Mouse (Mus musculus): ENCODE measurements around the gene Slc39a11.
A peak's percentile ranks its signal among the peaks of the same experiment; 100 is the strongest.
"Not testable (repeated sequence)": the region's sequence is repeated elsewhere in the genome, so short reads cannot be mapped to it uniquely, and the experiment has no call there.

The Slc39a11 gene

DNA sequence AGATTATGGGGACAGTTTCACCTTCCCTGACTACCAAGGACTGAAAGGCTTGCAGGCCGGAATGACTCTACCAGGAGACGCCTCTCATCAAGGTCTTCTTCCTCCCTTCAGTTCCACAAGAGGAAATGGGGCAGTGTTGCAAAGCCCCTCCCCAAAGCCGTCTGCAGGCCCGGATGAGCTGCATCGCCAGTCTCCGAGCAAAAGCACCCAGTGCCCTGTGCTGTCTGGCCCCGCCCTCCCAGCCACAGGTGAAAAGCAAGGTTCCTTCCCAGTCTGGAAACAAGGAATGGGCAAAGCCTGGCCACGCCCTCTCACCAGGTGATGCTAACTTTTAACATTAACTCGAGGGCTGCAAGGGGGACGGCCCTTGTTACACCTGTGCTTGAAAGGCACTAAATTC lies 16.8 kb upstream of the Slc39a11 start:
- DNase-seq, result peak; percentile 56

GRCm38 (mm10) chr11:113666205-113666604 lies 16.3 kb upstream of the Slc39a11 start:
- no peak for DNase-seq

DNA sequence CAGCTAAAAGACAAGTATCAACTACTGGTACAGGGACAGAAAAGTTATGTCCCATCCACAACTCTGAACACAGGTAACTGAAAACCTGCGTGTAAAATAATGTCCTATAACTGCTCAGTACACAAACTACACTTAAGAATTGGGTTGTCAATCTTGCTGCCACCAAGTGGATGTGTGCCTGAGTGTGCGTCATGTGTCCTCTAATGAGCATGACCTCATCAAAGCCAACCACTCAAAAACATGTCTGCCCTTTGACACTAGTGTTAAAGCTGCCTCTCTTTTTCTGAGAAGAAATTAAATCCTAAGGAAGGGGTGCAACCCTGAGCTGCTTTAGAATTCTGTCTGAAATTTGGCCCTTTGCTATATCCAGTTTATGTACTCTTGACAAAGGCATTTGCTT lies 14.4 kb upstream of the Slc39a11 start:
- no peak for DNase-seq

DNA sequence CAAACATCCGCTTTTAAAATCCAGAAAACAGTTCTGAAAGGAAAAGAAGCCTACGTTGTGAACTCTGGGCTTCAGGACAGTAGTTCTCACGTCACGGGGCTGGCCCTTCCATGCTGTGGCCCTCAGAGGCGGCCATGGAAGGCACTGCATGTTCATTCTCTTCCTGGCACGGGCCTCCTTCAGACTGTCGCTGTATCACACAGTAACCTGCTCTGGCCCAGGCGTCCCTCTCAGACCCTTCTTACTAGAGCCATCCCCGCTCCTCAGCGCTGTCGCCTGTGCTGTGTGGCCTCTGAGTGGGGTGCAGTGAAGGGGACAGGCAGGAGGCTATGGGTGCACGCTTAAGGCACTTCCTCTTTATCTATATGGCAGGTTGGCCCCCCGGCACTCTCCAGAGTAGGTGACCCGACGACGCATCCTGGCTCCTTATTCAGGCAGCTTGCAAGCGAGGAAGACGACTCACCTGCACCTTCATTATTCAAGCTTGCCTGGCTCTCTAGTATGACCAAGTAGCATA lies 12.0 kb upstream of the Slc39a11 start:
- no peak for DNase-seq

GRCm38 (mm10) chr11:113660940-113661339 lies 11.1 kb upstream of the Slc39a11 start:
- DNase-seq, result no peak

DNA sequence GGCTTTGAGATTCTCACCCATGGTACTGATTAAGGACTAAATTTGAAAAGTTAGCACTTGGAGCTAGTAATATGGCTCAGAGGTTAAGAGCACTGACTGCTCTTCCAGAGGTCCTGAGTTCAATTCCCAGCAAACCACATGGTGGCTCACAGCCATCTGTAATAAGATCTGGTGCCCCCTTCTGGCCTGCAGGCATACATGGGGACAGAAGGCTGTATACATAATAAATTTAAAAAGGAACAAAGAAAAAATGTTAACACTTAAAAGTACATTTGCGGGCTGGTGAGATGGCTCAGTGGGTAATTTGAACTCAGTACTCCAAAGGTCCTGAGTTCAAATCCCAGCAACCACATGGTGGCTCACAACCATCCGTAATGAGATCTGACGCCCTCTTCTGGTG lies 10.3 kb upstream of the Slc39a11 start:
- not testable (repeated sequence) for DNase-seq

GRCm38 (mm10) chr11:113658763-113659162 lies 8.9 kb upstream of the Slc39a11 start:
- no peak for DNase-seq

- no peak for DNase-seq
Measured at GRCm38 (mm10) chr11:113658319-113658718, 8.4 kb upstream of the Slc39a11 start.

DNA sequence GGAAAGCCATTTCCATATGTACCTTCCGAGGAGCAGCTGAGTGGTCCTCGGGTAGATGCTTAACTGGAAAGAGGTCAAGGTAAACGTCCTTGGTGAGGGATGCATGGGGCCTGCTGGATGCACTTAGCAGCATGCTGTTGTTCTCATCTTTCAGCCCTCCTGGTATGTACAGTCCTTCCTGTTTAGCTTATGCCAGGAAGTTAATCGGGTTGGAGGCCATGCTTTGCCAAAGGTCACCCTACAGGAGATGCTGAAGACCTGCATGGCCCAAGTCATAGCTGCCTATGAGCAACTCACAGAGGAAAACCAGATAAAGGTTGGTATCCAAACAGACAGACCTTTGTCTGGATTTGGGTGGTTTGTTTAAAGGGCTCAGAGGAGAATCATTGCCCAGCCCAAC lies 7.3 kb upstream of the Slc39a11 start:
- DNase-seq, result no peak

DNA sequence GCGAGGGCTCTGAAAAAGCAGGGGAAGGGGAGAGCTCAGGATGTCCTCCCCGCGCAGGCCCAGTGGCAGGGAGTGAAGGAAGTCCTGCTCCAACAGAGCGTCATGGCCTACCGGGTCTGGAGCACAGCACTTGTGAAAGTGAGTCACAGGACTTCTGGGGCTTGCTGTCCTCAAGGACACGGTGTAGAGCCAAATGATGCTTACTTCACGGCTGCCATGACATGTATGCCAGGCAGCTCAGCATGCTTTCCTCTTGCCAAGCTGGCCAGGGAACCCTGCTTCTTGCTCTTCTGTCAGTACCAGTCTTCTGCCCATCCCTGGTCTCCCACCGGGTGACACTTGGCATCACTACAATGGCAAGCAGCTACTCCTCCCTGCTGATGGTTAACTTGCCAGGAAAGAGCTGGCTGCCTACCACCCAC lies 6.6 kb upstream of the Slc39a11 start:
- DNase-seq, result no peak

GRCm38 (mm10) chr11:113654561-113655270 lies 4.8 kb upstream of the Slc39a11 start:
- DNase-seq, result no peak

- no peak for DNase-seq
Measured at GRCm38 (mm10) chr11:113654105-113654504, 4.2 kb upstream of the Slc39a11 start.

DNA sequence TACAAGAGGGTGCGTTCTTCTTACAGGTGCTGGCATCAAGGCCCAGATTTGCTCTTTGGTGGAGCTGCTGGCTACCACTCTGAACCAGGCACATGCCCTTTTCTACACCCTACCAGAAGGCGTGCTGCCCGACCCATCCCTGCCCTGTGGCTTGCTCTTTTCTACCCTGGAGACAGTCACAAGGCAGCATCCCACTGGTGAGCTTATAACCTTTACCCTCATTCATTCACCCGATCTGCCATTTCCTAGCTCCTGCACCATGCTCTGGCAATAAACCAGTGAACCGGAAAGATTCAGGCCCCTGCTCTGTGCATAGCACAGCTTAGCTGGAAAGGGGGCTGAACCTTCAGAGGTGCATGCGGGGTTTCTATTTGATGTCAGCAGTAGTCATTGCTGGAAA lies 2.6 kb upstream of the Slc39a11 start:
- DNase-seq, result no peak

- peak; percentile 65 for DNase-seq
Measured at GRCm38 (mm10) chr11:113651907-113652273, 2.0 kb upstream of the Slc39a11 start.

GRCm38 (mm10) chr11:113651206-113651906 lies 1.5 kb upstream of the Slc39a11 start:
- no peak for DNase-seq

- DNase-seq, result no peak
Measured at GRCm38 (mm10) chr11:113648690-113649352, 1.1 kb downstream of the Slc39a11 start, which contains the start of gene Cog1. Gene Cog1, plus strand, starts transcription at chr11:113649169.

DNA sequence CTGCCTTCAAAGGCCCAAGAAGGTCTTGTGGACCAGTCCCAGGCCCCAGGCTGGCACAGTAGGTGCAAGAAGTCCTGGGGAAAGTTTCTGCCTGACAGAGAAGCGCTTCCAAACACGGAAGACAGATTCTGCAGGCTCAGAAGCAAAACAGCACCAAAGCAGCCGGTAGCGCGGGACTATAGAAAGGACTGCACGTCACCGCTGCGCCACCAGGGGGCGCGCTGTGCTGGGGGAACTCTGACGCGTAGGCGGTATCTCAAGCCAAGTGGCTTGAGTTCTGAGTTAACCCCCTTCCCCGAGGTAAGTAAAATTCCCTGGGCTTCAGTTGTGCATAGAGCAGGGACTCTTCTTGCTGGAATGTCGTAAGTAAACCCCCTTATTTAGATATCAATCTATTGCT lies 1.7 kb downstream of the Slc39a11 start:
- DNase-seq, result peak; percentile 89

GRCm38 (mm10) chr11:113645181-113645580 lies 4.7 kb downstream of the Slc39a11 start:
- DNase-seq, result no peak

- DNase-seq, result no peak
Measured at GRCm38 (mm10) chr11:113638680-113639079, 11.2 kb downstream of the Slc39a11 start.

- DNase-seq, result no peak
Measured at GRCm38 (mm10) chr11:113634699-113635121, 15.2 kb downstream of the Slc39a11 start.

GRCm38 (mm10) chr11:113633398-113633797 lies 16.5 kb downstream of the Slc39a11 start:
- no peak for DNase-seq

DNA sequence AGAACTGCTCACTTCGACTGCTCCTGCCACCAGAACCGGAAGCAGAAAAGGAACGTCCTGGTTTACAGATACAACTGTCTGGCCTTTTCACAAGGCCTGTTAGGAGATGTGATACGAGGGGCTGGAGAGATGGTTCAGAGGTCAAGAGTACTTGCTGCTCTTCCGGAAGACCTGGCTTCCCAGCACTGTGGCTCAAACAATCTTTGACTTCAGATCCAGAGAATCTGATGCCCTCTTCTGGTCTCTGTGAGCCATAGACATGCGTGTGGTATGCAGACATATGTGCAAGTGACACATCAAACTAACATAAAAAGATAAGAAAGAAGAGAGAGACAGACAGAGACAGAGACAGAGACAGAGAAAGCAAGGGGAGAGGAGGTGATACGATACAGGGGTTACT lies 17.6 kb downstream of the Slc39a11 start:
- DNase-seq, result no peak

- no peak for DNase-seq
Measured at GRCm38 (mm10) chr11:113631862-113632261, 18.0 kb downstream of the Slc39a11 start.

GRCm38 (mm10) chr11:113631302-113631701 lies 18.6 kb downstream of the Slc39a11 start:
- peak; percentile 54 for DNase-seq

Data from lung, postnatal 10 days (tissue).